Mouse (Mus musculus): ENCODE measurements around the gene Lmtk2. TPM values are rescaled to one million over a fixed set of nuclear protein-coding genes. Genes with fewer than 3 reads are reported as not detected.

Lmtk2 gene
- total and polyA plus RNA-seq, 3 experiments = 12.6 to 14.8 TPM; not detected in 1

- DNase-seq (ENCODE audit: low read depth, low spot score) = no peak
- Histone ChIP-seq H3K79me2 (ENCODE audit: control insufficient read depth, insufficient read depth, low read length, poor library complexity) (peaks cover 1% of the 10 kb centered on the region; the same call in 1 of the 2 replicates), H3K36me3 (ENCODE audit: control insufficient read depth in 1 of 2, insufficient read depth in 2 of 2, low read length in 2 of 2) (peaks cover 0 to 4% of the 10 kb centered on the region in 2 experiments; a peak in 3 of 4 replicates), H3K4me3 (ENCODE audit: control insufficient read depth in 1 of 2, insufficient read depth in 1 of 2, low read depth in 2 of 2, low read length in 2 of 2) (no peak overlapping the region), H3K9ac (ENCODE audit: control insufficient read depth, low read depth, low read length, poor library complexity, severe bottlenecking) (no peak overlapping the region), H3K27ac (ENCODE audit: control insufficient read depth, low read depth, low read length) (no peak overlapping the region), H3K27me3 (ENCODE audit: control insufficient read depth in 1 of 2, insufficient read depth in 2 of 2, low read length in 2 of 2) (no peaks in the 10 kb centered on the region), H3K4me1 (ENCODE audit: control insufficient read depth in 1 of 2, insufficient read depth in 2 of 2, low read length in 2 of 2) (peaks cover 0 to 10% of the 10 kb centered on the region in 2 experiments; a peak in 2 of 4 replicates), H3K9me3 (replicated peaks; ENCODE audit: insufficient read depth, low read length) (no peaks in the 10 kb centered on the region)
- TF ChIP-seq BHLHE40 (IDR thresholded peaks at IDR 0.05; ENCODE audit: borderline replicate concordance, low read depth, low read length) (no peak), ZNF384 (IDR thresholded peaks at IDR 0.05; ENCODE audit: low read depth, low read length) (peak; percentile 59), KAT2A (conservative IDR thresholded peaks at IDR 0.05; ENCODE audit: low read depth, low read length) (no peak), TCF12 (IDR thresholded peaks at IDR 0.05; ENCODE audit: low read depth, low read length) (no peak), SMC3 (IDR thresholded peaks at IDR 0.05; ENCODE audit: low read depth, low read length) (no peak)
Observed at GRCm38 (mm10) chr5:144178216-144178615, 78.0 kb downstream of the Lmtk2 start.

- no peak overlapping the region for H3K9ac ChIP-seq (ENCODE audit: control insufficient read depth, low read depth, low read length, poor library complexity, severe bottlenecking)
- H3K4me3 ChIP-seq (ENCODE audit: control insufficient read depth in 1 of 2, insufficient read depth in 1 of 2, low read depth in 2 of 2, low read length in 2 of 2) = no peak overlapping the region
- DNase-seq (ENCODE audit: low read depth, low spot score) = no peak
- H3K27me3 ChIP-seq (ENCODE audit: control insufficient read depth in 1 of 2, insufficient read depth in 2 of 2, low read length in 2 of 2) = no peaks in the 10 kb centered on the region
- no peak overlapping the region for H3K27ac ChIP-seq (ENCODE audit: control insufficient read depth, low read depth, low read length)
- H3K36me3 ChIP-seq (ENCODE audit: control insufficient read depth in 1 of 2, insufficient read depth in 2 of 2, low read length in 2 of 2) = peaks cover 0 to 4% of the 10 kb centered on the region in 2 experiments; a peak in 3 of 4 replicates
- peaks cover 0 to 10% of the 10 kb centered on the region in 2 experiments; a peak in 2 of 4 replicates for H3K4me1 ChIP-seq (ENCODE audit: control insufficient read depth in 1 of 2, insufficient read depth in 2 of 2, low read length in 2 of 2)
- H3K9me3 ChIP-seq (replicated peaks; ENCODE audit: insufficient read depth, low read length) = no peaks in the 10 kb centered on the region
- TF ChIP-seq SMC3 (IDR thresholded peaks at IDR 0.05; ENCODE audit: low read depth, low read length) (no peak), MAFK (IDR thresholded peaks at IDR 0.05; ENCODE audit: borderline replicate concordance, low read depth, low read length) (no peak), TBP (IDR thresholded peaks at IDR 0.05; ENCODE audit: low read depth, low read length) (no peak), NELFE (IDR thresholded peaks at IDR 0.05; ENCODE audit: low read depth, low read length) (no peak), RCOR1 (IDR thresholded peaks at IDR 0.05; ENCODE audit: low read depth, low read length) (no peak), MYC (IDR thresholded peaks at IDR 0.05; ENCODE audit: low read depth, low read length) (no peak), POLR2AphosphoS2 (IDR thresholded peaks at IDR 0.05; ENCODE audit: low read length) (no peak), JUND (IDR thresholded peaks at IDR 0.05; ENCODE audit: low read depth, low read length) (no peak), ZKSCAN1 (IDR thresholded peaks at IDR 0.05; ENCODE audit: low read depth, low read length) (no peak), MAX (IDR thresholded peaks at IDR 0.05; ENCODE audit: low read length) (no peak)
- H3K79me2 ChIP-seq (ENCODE audit: control insufficient read depth, insufficient read depth, low read length, poor library complexity) = peaks cover 1% of the 10 kb centered on the region; the same call in 1 of the 2 replicates
Observed at GRCm38 (mm10) chr5:144181249-144181648, 81.0 kb downstream of the Lmtk2 start.
